Mouse (Mus musculus) liver, adult 2 months (tissue): ENCODE results near the gene Akap9.

Experiments used
- CTCF ChIP-seq: fragments of 200-500 bp; IDR thresholded peaks from 2 replicates; pipeline ENCODE4 v1.5.1; 2011; ENCODE audit warnings: low read depth, low read length, control low read depth
- POLR2A ChIP-seq: fragments of 200-500 bp; IDR thresholded peaks from 2 replicates; pipeline ENCODE4 v1.6.1; 2011; ENCODE audit warnings: low read length, control low read depth; ENCODE audit not compliant: insufficient read depth; ENCODE audit errors: extremely low read depth

DNA sequence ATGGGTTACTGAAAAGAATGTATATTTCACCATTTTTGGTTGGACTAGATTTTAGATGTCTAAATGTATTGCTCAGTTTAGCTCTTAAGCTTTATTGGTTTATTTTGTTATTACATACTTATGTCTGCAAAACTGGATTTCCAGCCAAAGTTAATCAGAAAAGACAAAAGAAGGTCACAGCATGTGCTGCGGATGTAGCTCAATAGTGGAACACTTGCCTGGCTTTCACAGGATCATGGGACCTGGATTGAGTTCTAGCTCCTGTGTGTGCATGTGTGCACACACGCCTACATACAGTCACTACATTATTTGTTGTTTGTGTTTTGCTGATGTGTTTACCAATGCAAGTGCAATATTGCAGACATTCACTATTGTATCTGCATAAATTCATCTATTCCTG, 5.5 kb upstream of the Akap9 start:
- no peak for TF ChIP-seq CTCF
- TF ChIP-seq POLR2A: no peak
